8 mouse cellular contexts compared by ENCODE assay signal in genomic region chr3:137513026-137513425, GRCm38 (mm10).
A peak's percentile ranks its signal among the peaks of the same experiment; 100 is the strongest.
DNase-seq lines count a peak whose midpoint lies in the region; ATAC-seq lines count a peak whose summit lies in the region.

No protein-coding gene starts in this region.

- ATAC-seq in lung, embryonic 15.5 days (ENCODE audit: borderline replicate concordance, extremely low read depth, low FRiP score, low TSS enrichment) = peak; percentile 57; the same call in 1 of the 2 replicates
- ATAC-seq in intestine, embryonic 16.5 days = no peak
- no peak for ATAC-seq in midbrain, embryonic 11.5 days (ENCODE audit: low FRiP score)

- no peaks in the 10 kb centered on the region for H3K27me3 ChIP-seq in lung, embryonic 15.5 days
- H3K27me3 ChIP-seq in intestine, embryonic 16.5 days (replicated peaks; ENCODE audit: control insufficient read depth, insufficient read depth, low read length) = no peaks in the 10 kb centered on the region
- H3K27me3 ChIP-seq in midbrain, embryonic 11.5 days (ENCODE audit: control insufficient read depth, insufficient read depth, low read length) = no peaks in the 10 kb centered on the region

- H3K4me1 ChIP-seq in lung, embryonic 15.5 days = no peaks in the 10 kb centered on the region
- no peaks in the 10 kb centered on the region for H3K4me1 ChIP-seq in intestine, embryonic 16.5 days (ENCODE audit: control insufficient read depth, insufficient read depth, low read length)
- H3K4me1 ChIP-seq in midbrain, embryonic 11.5 days (ENCODE audit: control insufficient read depth, insufficient read depth, low read length) = no peaks in the 10 kb centered on the region

- no peak for DNase-seq in lung, postnatal 36 days
- DNase-seq in cerebellum, postnatal 36 days = peak; percentile 69 to 74
- peak; percentile 8 to 10 for DNase-seq in heart, adult 9 months (ENCODE audit: low spot score in 2 of 2)
- DNase-seq in lung, postnatal 14 days = peak; percentile 14
- DNase-seq in midbrain, embryonic 11.5 days (ENCODE audit: low spot score, missing footprints) = no peak
- no peak for DNase-seq in T-cell, adult 2 months (ENCODE audit: low spot score)

- H3K36me3 ChIP-seq in lung, embryonic 15.5 days = no peaks in the 10 kb centered on the region
- no peaks in the 10 kb centered on the region for H3K36me3 ChIP-seq in intestine, embryonic 16.5 days (ENCODE audit: control insufficient read depth, insufficient read depth, low read length)
- H3K36me3 ChIP-seq in midbrain, embryonic 11.5 days (ENCODE audit: control insufficient read depth, insufficient read depth, low read length) = no peaks in the 10 kb centered on the region

- H3K4me3 ChIP-seq in lung, embryonic 15.5 days = no peak overlapping the region
- H3K4me3 ChIP-seq in intestine, embryonic 16.5 days (ENCODE audit: low read length) = no peak overlapping the region
- no peak overlapping the region for H3K4me3 ChIP-seq in midbrain, embryonic 11.5 days (ENCODE audit: low read depth, low read length)

- H3K9ac ChIP-seq in lung, embryonic 15.5 days = no peak overlapping the region
- no peak overlapping the region for H3K9ac ChIP-seq in intestine, embryonic 16.5 days (ENCODE audit: low read depth, low read length)
- no peak overlapping the region for H3K9ac ChIP-seq in midbrain, embryonic 11.5 days (ENCODE audit: low read length)

- no peak overlapping the region for H3K4me2 ChIP-seq in lung, embryonic 15.5 days
- no peak overlapping the region for H3K4me2 ChIP-seq in intestine, embryonic 16.5 days (ENCODE audit: low read depth, low read length)
- H3K4me2 ChIP-seq in midbrain, embryonic 11.5 days = no peak overlapping the region

- 26% methylated on average over 6 of the region's 6 CpGs for WGBS in lung, embryonic 15.5 days
- WGBS in intestine, embryonic 16.5 days = 53% methylated on average over 6 of the region's 6 CpGs
- 73% methylated on average over 6 of the region's 6 CpGs for WGBS in midbrain, embryonic 11.5 days

- no peaks in the 10 kb centered on the region for H3K9me3 ChIP-seq in lung, embryonic 15.5 days
- no peaks in the 10 kb centered on the region for H3K9me3 ChIP-seq in intestine, embryonic 16.5 days (ENCODE audit: control insufficient read depth, low read length)
- H3K9me3 ChIP-seq in midbrain, embryonic 11.5 days (ENCODE audit: control insufficient read depth, low read length) = no peaks in the 10 kb centered on the region

- H3K27ac ChIP-seq in lung, embryonic 15.5 days = 0 out of 2 replicates have a peak overlapping the region, but pooled peaks have one; percentile 10
- no peak overlapping the region for H3K27ac ChIP-seq in intestine, embryonic 16.5 days (ENCODE audit: low read length)
- no peak overlapping the region for H3K27ac ChIP-seq in midbrain, embryonic 11.5 days (ENCODE audit: low read depth, low read length)

Comparison
In these comparisons a context has a peak if more than half of its experiments do, and no peak if none do; other contexts are left out.
1. DNase-seq: peak in cerebellum, postnatal 36 days (2 of 2), heart, adult 9 months (2 of 2) and lung, postnatal 14 days (single experiment); none in lung, postnatal 36 days (single experiment), midbrain, embryonic 11.5 days (single experiment) and T-cell, adult 2 months (single experiment).